10 mouse cellular contexts compared by ENCODE assay signal in the genomic region with DNA sequence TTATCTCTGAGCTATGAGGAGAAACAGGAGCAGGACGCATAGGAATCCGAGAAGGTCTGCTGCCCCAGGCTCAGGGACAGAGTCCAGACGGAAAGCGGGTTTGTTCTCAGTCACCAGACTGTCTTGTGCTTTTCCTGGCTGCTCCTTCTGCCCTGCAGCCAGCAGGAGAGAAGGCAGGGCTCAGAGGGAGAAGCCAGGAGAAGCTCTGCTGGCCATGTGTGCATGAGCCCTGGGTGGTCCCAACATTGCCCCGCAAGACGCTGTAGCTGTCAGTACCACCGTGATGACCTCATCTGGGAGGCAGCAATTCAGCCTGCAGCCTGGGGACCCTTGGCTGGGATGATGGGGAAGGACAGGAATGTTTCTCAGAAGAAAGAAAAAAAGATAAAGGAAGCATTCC. TPM values are rescaled to one million over a fixed set of nuclear protein-coding genes. Genes with fewer than 3 reads are reported as not detected.
DNase-seq lines count a peak whose midpoint lies in the region; ATAC-seq and TF ChIP-seq lines count a peak whose summit lies in the region.
"Had no signal": no experiment of that assay in that cellular context is flagged by ENCODE, and none has a peak within 500 bp of the region (broad histone marks: within the 10 kb centered on the region; RNA-seq: fewer than 3 reads in every experiment).

No protein-coding gene starts in this region.

- H3K4me1 ChIP-seq in heart, embryonic 11.5 days (ENCODE audit: control insufficient read depth, insufficient read depth, low read length): peaks cover 27% of the 10 kb centered on the region
- H3K4me1 ChIP-seq in midbrain, embryonic 14.5 days (ENCODE audit: control insufficient read depth, insufficient read depth, low read length): no peaks in the 10 kb centered on the region
- H3K4me1 ChIP-seq in midbrain, embryonic 13.5 days (replicated peaks): peaks cover 4% of the 10 kb centered on the region; the same call in 1 of the 2 replicates
- peaks cover 22% of the 10 kb centered on the region for H3K4me1 ChIP-seq in heart, embryonic 16.5 days (ENCODE audit: control insufficient read depth, insufficient read depth, low read length)
- no peaks in the 10 kb centered on the region for H3K4me1 ChIP-seq in stomach, postnatal 0 days (replicated peaks; ENCODE audit: control insufficient read depth, insufficient read depth)

- 0 out of 2 replicates have a peak overlapping the region, but pooled peaks have one; percentile 9 for H3K4me2 ChIP-seq in heart, embryonic 11.5 days
- H3K4me2 ChIP-seq in midbrain, embryonic 14.5 days (ENCODE audit: low read length): no peak overlapping the region
- H3K4me2 ChIP-seq in midbrain, embryonic 13.5 days (replicated peaks): no peak overlapping the region
- H3K4me2 ChIP-seq in heart, embryonic 16.5 days (ENCODE audit: low read depth, low read length): no peak overlapping the region
- H3K4me2 ChIP-seq in stomach, postnatal 0 days (replicated peaks; ENCODE audit: low read depth): no peak overlapping the region

- intact Hi-C loops in heart, postnatal 36 days (cut with DNase I): no loop called here

- no peak for DNase-seq in heart, postnatal 36 days
- DNase-seq in midbrain, embryonic 14.5 days: peak; percentile 8
- DNase-seq in stomach, postnatal 0 days (ENCODE audit: low spot score): peak; percentile 18
- no peak for DNase-seq in urinary bladder, postnatal 10 days (ENCODE audit: low spot score)
- no peak for DNase-seq in adrenal gland, postnatal 10 days
- DNase-seq: right cerebral cortex, adult 18-20 months; thymus, postnatal 14 days had no signal

- no peaks in the 10 kb centered on the region for H3K9me3 ChIP-seq in heart, embryonic 11.5 days (replicated peaks; ENCODE audit: control insufficient read depth, low read length)
- H3K9me3 ChIP-seq in midbrain, embryonic 14.5 days (ENCODE audit: control insufficient read depth, low read length): no peaks in the 10 kb centered on the region
- no peaks in the 10 kb centered on the region for H3K9me3 ChIP-seq in midbrain, embryonic 13.5 days
- peaks cover 3% of the 10 kb centered on the region; the same call in 1 of the 2 replicates for H3K9me3 ChIP-seq in heart, embryonic 16.5 days (replicated peaks; ENCODE audit: control insufficient read depth, low read length)
- no peaks in the 10 kb centered on the region for H3K9me3 ChIP-seq in stomach, postnatal 0 days (ENCODE audit: control insufficient read depth, low read length)

- H3K9ac ChIP-seq in heart, embryonic 11.5 days (ENCODE audit: low read depth, low read length): no peak overlapping the region
- H3K9ac ChIP-seq in midbrain, embryonic 14.5 days (replicated peaks; ENCODE audit: low read length): no peak overlapping the region
- H3K9ac ChIP-seq in midbrain, embryonic 13.5 days (replicated peaks): no peak overlapping the region
- peak overlapping the region; percentile 34; the same call in 1 of the 2 replicates for H3K9ac ChIP-seq in heart, embryonic 16.5 days (ENCODE audit: low read length)
- H3K9ac ChIP-seq in stomach, postnatal 0 days (ENCODE audit: low read length): no peak overlapping the region

- TF ChIP-seq CTCF in stomach, postnatal 0 days (IDR thresholded peaks at IDR 0.05; ENCODE audit: low read depth): no peak

- H3K27me3 ChIP-seq in heart, embryonic 11.5 days (ENCODE audit: control insufficient read depth, insufficient read depth, low read length): no peaks in the 10 kb centered on the region
- no peaks in the 10 kb centered on the region for H3K27me3 ChIP-seq in midbrain, embryonic 14.5 days (ENCODE audit: control insufficient read depth, insufficient read depth, low read length)
- H3K27me3 ChIP-seq in midbrain, embryonic 13.5 days: no peaks in the 10 kb centered on the region
- H3K27me3 ChIP-seq in heart, embryonic 16.5 days (ENCODE audit: control insufficient read depth, insufficient read depth, low read length): no peaks in the 10 kb centered on the region
- no peaks in the 10 kb centered on the region for H3K27me3 ChIP-seq in stomach, postnatal 0 days (ENCODE audit: control insufficient read depth, insufficient read depth, low read length)

- TF ChIP-seq EP300 in stomach, postnatal 0 days (optimal IDR thresholded peaks at IDR 0.05): no peak

- no peak overlapping the region for H3K27ac ChIP-seq in heart, embryonic 11.5 days (ENCODE audit: low read depth, low read length)
- H3K27ac ChIP-seq in midbrain, embryonic 14.5 days (replicated peaks; ENCODE audit: low read depth, low read length): no peak overlapping the region
- H3K27ac ChIP-seq in midbrain, embryonic 13.5 days: no peak overlapping the region
- peak overlapping the region; percentile 47; the same call in 1 of the 2 replicates for H3K27ac ChIP-seq in heart, embryonic 16.5 days (ENCODE audit: low read length)
- peak overlapping the region; percentile 45 for H3K27ac ChIP-seq in stomach, postnatal 0 days (replicated peaks)

- no peak for ATAC-seq in heart, embryonic 11.5 days (replicated peaks; ENCODE audit: insufficient number of reproducible peaks, low FRiP score, low TSS enrichment)
- ATAC-seq in midbrain, embryonic 14.5 days (ENCODE audit: low FRiP score, low TSS enrichment): no peak
- ATAC-seq in midbrain, embryonic 13.5 days: no peak
- no peak for ATAC-seq in heart, embryonic 16.5 days (replicated peaks; ENCODE audit: extremely low read depth, insufficient read depth, low FRiP score)
- peak; percentile 39; the same call in 1 of the 2 replicates for ATAC-seq in stomach, postnatal 0 days (ENCODE audit: low FRiP score, low TSS enrichment)

- H3K36me3 ChIP-seq in heart, embryonic 11.5 days (ENCODE audit: control insufficient read depth, insufficient read depth, low read length): no peaks in the 10 kb centered on the region
- H3K36me3 ChIP-seq in midbrain, embryonic 14.5 days (ENCODE audit: control insufficient read depth, insufficient read depth, low read length): no peaks in the 10 kb centered on the region
- H3K36me3 ChIP-seq in midbrain, embryonic 13.5 days: no peaks in the 10 kb centered on the region
- no peaks in the 10 kb centered on the region for H3K36me3 ChIP-seq in heart, embryonic 16.5 days (ENCODE audit: control insufficient read depth, insufficient read depth)
- H3K36me3 ChIP-seq in stomach, postnatal 0 days (ENCODE audit: control insufficient read depth, insufficient read depth, low read length): no peaks in the 10 kb centered on the region

- 34% methylated on average over 7 of the region's 7 CpGs for WGBS in heart, embryonic 11.5 days (ENCODE audit: insufficient replicate concordance)
- 54% methylated on average over 7 of the region's 7 CpGs for WGBS in midbrain, embryonic 14.5 days
- 53% methylated on average over 7 of the region's 7 CpGs for WGBS in midbrain, embryonic 13.5 days
- WGBS in heart, embryonic 16.5 days: 21% methylated on average over 7 of the region's 7 CpGs
- 24% methylated on average over 7 of the region's 7 CpGs for WGBS in stomach, postnatal 0 days

- H3K4me3 ChIP-seq in heart, embryonic 11.5 days (ENCODE audit: low read depth, low read length): no peak overlapping the region
- no peak overlapping the region for H3K4me3 ChIP-seq in midbrain, embryonic 14.5 days (replicated peaks; ENCODE audit: low read depth, low read length)
- H3K4me3 ChIP-seq in midbrain, embryonic 13.5 days (replicated peaks): no peak overlapping the region
- no peak overlapping the region for H3K4me3 ChIP-seq in heart, embryonic 16.5 days (ENCODE audit: low read length)
- H3K4me3 ChIP-seq in stomach, postnatal 0 days (ENCODE audit: low read depth, low read length): no peak overlapping the region

RNA-seq across cellular contexts. Expression of gene Wsb1, which starts 54.0 kb away (rescaled TPM):
- polyA plus RNA-seq in heart, embryonic 11.5 days (2014; fragmentation: Nextera tagmentation; extraction: Ambion mirVana): 196 and 230 TPM in 2 replicates
- 10 to 100 TPM; 14.7 to 14.9 TPM for total RNA-seq in heart, postnatal 36 days (2021)
- 610 and 743 TPM in 2 replicates for polyA plus RNA-seq in midbrain, embryonic 14.5 days (2014; fragmentation: Nextera tagmentation; extraction: Ambion mirVana)
- 517 and 614 TPM in 2 replicates for polyA plus RNA-seq in midbrain, embryonic 13.5 days (2015; fragmentation: Nextera tagmentation; extraction: Ambion mirVana)
- polyA plus RNA-seq in heart, embryonic 16.5 days (2015; fragmentation: Nextera tagmentation; extraction: Ambion mirVana): 121 and 123 TPM in 2 replicates
- 53.6 and 56.6 TPM in 2 replicates for polyA plus RNA-seq in stomach, postnatal 0 days (2015; fragmentation: Nextera tagmentation; extraction: Ambion mirVana)
- total RNA-seq in adrenal gland, postnatal 10 days (2021): 10 to 100 TPM; 50.3 to 68.1 TPM

RNA-seq across cellular contexts. Expression of gene Ksr1, which starts 54.3 kb away (rescaled TPM):
- 4.4 and 4.6 TPM in 2 replicates for polyA plus RNA-seq in heart, embryonic 11.5 days (2014; fragmentation: Nextera tagmentation; extraction: Ambion mirVana)
- total RNA-seq in heart, postnatal 36 days (2021): 1 to 10 TPM; 6.6 to 6.7 TPM
- polyA plus RNA-seq in midbrain, embryonic 14.5 days (2014; fragmentation: Nextera tagmentation; extraction: Ambion mirVana): 5.2 and 5.8 TPM in 2 replicates
- polyA plus RNA-seq in midbrain, embryonic 13.5 days (2015; fragmentation: Nextera tagmentation; extraction: Ambion mirVana): 2.3 and 3.7 TPM in 2 replicates
- 3.3 TPM in 2 replicates for polyA plus RNA-seq in heart, embryonic 16.5 days (2015; fragmentation: Nextera tagmentation; extraction: Ambion mirVana)
- polyA plus RNA-seq in stomach, postnatal 0 days (2015; fragmentation: Nextera tagmentation; extraction: Ambion mirVana): 0.67 and 0.94 TPM in 2 replicates
- 10 to 100 TPM; 12.0 to 17.3 TPM for total RNA-seq in adrenal gland, postnatal 10 days (2021)

Comparison
In these comparisons a context has a peak if more than half of its experiments do, and no peak if none do; other contexts are left out.
1. H3K27ac ChIP-seq: peak in heart, embryonic 16.5 days (single experiment) and stomach, postnatal 0 days (single experiment); none in heart, embryonic 11.5 days (single experiment), midbrain, embryonic 14.5 days (single experiment) and midbrain, embryonic 13.5 days (single experiment).
2. DNase-seq: peak in midbrain, embryonic 14.5 days (single experiment) and stomach, postnatal 0 days (single experiment); none in heart, postnatal 36 days (0 of 2), urinary bladder, postnatal 10 days (single experiment) and adrenal gland, postnatal 10 days (single experiment).